Mouse (Mus musculus) liver, postnatal 0 days (tissue): ENCODE data around the gene Gatad1. TPM values are rescaled to one million over a fixed set of nuclear protein-coding genes. Genes with fewer than 3 reads are reported as not detected.
A peak's percentile ranks its signal among the peaks of the same experiment; 100 is the strongest.

Experiments used
- ATAC-seq: fragments of 200-750 bp; cut with Nextera tagmentation; 2 replicates; pipeline ENCODE4 v1.8.0; 2017; ENCODE audit warnings: mild to moderate bottlenecking, moderate library complexity
- DNase-seq: peaks from one replicate; pipeline ENCODE4 v3.0.0-alpha.2; 2016
- H3K27ac ChIP-seq: fragments of 300-500 bp; sonication (generic); 2 replicates; pipeline ENCODE4 v1.5.1; 2014; ENCODE audit warnings: antibody characterized with exemption, moderate library complexity, mild to moderate bottlenecking, low read depth
- H3K27me3 ChIP-seq: fragments of 300-500 bp; sonication (generic); 2 replicates; pipeline ENCODE4 v1.6.1; 2014; ENCODE audit warnings: low read length, control low read depth, mixed read lengths; ENCODE audit not compliant: insufficient read depth
- H3K36me3 ChIP-seq: fragments of 300-500 bp; sonication (generic); replicated peaks from 2 replicates; pipeline ENCODE4 v1.6.1; 2014; ENCODE audit warnings: mild to moderate bottlenecking, control low read depth, low read length, moderate library complexity, mixed read lengths; ENCODE audit not compliant: insufficient read depth
- H3K4me1 ChIP-seq: fragments of 300-500 bp; sonication (generic); 2 replicates; pipeline ENCODE4 v1.6.1; 2014; ENCODE audit warnings: antibody characterized with exemption, mild to moderate bottlenecking, control low read depth; ENCODE audit not compliant: insufficient read depth
- H3K4me2 ChIP-seq: fragments of 300-500 bp; sonication (generic); 2 replicates; pipeline ENCODE4 v1.6.1; 2014; ENCODE audit warnings: low read depth, mild to moderate bottlenecking, low read length, moderate library complexity, mixed read lengths
- H3K4me3 ChIP-seq: fragments of 300-500 bp; sonication (generic); 2 replicates; pipeline ENCODE4 v1.5.1; 2014; ENCODE audit warnings: low read depth, low read length
- H3K9ac ChIP-seq: fragments of 300-500 bp; sonication (generic); replicated peaks from 2 replicates; pipeline ENCODE4 v1.6.1; 2014; ENCODE audit warnings: mild to moderate bottlenecking, moderate library complexity
- H3K9me3 ChIP-seq: fragments of 300-500 bp; sonication (generic); 2 replicates; pipeline ENCODE4 v1.6.1; 2016; ENCODE audit warnings: mild to moderate bottlenecking, control low read depth, low read length, mixed read lengths
- CTCF ChIP-seq: sonication (generic); IDR thresholded peaks from 2 replicates; pipeline ENCODE4 v1.5.1; 2016; ENCODE audit warnings: antibody characterized with exemption, low read depth
- EP300 ChIP-seq: IDR thresholded peaks from 2 replicates; pipeline ENCODE4 v1.6.1; 2016; ENCODE audit warnings: antibody characterized with exemption, low read depth, mild to moderate bottlenecking
- WGBS: fragments of 180-500 bp; shearing (Covaris S2); extraction: QIAGEN DNeasy Blood & Tissue Kit; methylation state at CpG from one replicate; pipeline ENCODE4 v1.1.7; 2014; ENCODE audit not compliant: insufficient replicate concordance; 5-methylcytosine and 5-hydroxymethylcytosine counted together
- microRNA-seq: library from miRNA; unstranded; fragments of <30 nt; microRNA quantifications from one replicate; pipeline ENCODE4, GENCODE M21; 2016
- polyA plus RNA-seq: library from polyadenylated mRNA; unstranded; fragments of >200 nt; fragmentation: Nextera tagmentation; extraction: Ambion mirVana; gene quantifications from 2 replicates; pipeline ENCODE4 v1.2.1, GENCODE M21; 2015

Gene Gatad1
- polyA plus RNA-seq, 1 experiment from 2014 or later: 26.9 TPM

- H3K4me3 ChIP-seq: no peak overlapping the region
- H3K27me3 ChIP-seq: no peaks in the 10 kb centered on the region
- H3K9ac ChIP-seq: no peak overlapping the region
- H3K9me3 ChIP-seq: no peaks in the 10 kb centered on the region
- ATAC-seq: no peak
- no peak for DNase-seq
- H3K27ac ChIP-seq: peak overlapping the region; percentile 56
- peaks cover 11% of the 10 kb centered on the region for H3K36me3 ChIP-seq
- H3K4me2 ChIP-seq: no peak overlapping the region
- H3K4me1 ChIP-seq: peaks cover 4% of the 10 kb centered on the region; the same call in 1 of the 2 replicates
- WGBS: 78% methylated on average over 3 of the region's 3 CpGs
- TF ChIP-seq EP300 (no peak), CTCF (no peak)
These were observed 56.2 kb downstream of the Gatad1 start for GRCm38 (mm10) chr5:3600790-3601189.

- no peak overlapping the region for H3K4me3 ChIP-seq
- peaks cover 6% of the 10 kb centered on the region for H3K36me3 ChIP-seq
- no peak overlapping the region for H3K9ac ChIP-seq
- no peak overlapping the region for H3K4me2 ChIP-seq
- ATAC-seq (no peak), DNase-seq (no peak)
- TF ChIP-seq CTCF (no peak), EP300 (no peak)
- 68% methylated on average over 1 of the region's 1 CpGs for WGBS
- no peaks in the 10 kb centered on the region for H3K27me3 ChIP-seq
- H3K27ac ChIP-seq: peak overlapping the region; percentile 56
- H3K4me1 ChIP-seq: peaks cover 6% of the 10 kb centered on the region
- H3K9me3 ChIP-seq: no peaks in the 10 kb centered on the region
These were observed 56.7 kb downstream of the Gatad1 start for GRCm38 (mm10) chr5:3600298-3600697.

- no peaks in the 10 kb centered on the region for H3K9me3 ChIP-seq
- H3K27me3 ChIP-seq: no peaks in the 10 kb centered on the region
- no peak for ATAC-seq
- no peak overlapping the region for H3K4me2 ChIP-seq
- 0 out of 2 replicates have a peak overlapping the region, but pooled peaks have one; percentile 19 for H3K27ac ChIP-seq
- DNase-seq: no peak
- H3K4me1 ChIP-seq: peaks cover 13% of the 10 kb centered on the region
- no peaks in the 10 kb centered on the region; the same call in 1 of the 2 replicates for H3K36me3 ChIP-seq
- 81% methylated on average over 5 of the region's 5 CpGs for WGBS
- no peak overlapping the region for H3K4me3 ChIP-seq
- no peak overlapping the region for H3K9ac ChIP-seq
- TF ChIP-seq CTCF: no peak
- no peak for TF ChIP-seq EP300
These were observed 58.2 kb downstream of the Gatad1 start for GRCm38 (mm10) chr5:3598766-3599165.

- no peaks in the 10 kb centered on the region for H3K27me3 ChIP-seq
- H3K4me2 ChIP-seq: peak overlapping the region; percentile 90
- DNase-seq (no peak), ATAC-seq (no peak)
- no peak overlapping the region for H3K9ac ChIP-seq
- H3K4me3 ChIP-seq: peak overlapping the region; percentile 88
- no peak for TF ChIP-seq CTCF
- TF ChIP-seq EP300: no peak
- no peaks in the 10 kb centered on the region for H3K9me3 ChIP-seq
- H3K4me1 ChIP-seq: peaks cover 13% of the 10 kb centered on the region
- no peak overlapping the region for H3K27ac ChIP-seq
- H3K36me3 ChIP-seq: peaks cover 2% of the 10 kb centered on the region; the same call in 1 of the 2 replicates
These were observed 59.8 kb downstream of the Gatad1 start for GRCm38 (mm10) chr5:3597171-3597570.

GRCm38 (mm10) chr5:3596399-3596766 lies 60.6 kb downstream of the Gatad1 start, which contains the start of gene Rbm48:
Rbm48 (minus strand) TSS chr5:3596585.
- H3K4me2 ChIP-seq: peak within 1 kb of the TSS; percentile 90
- ATAC-seq: peak; percentile 81
- under 1% methylated on average over 31 of the region's 31 CpGs for WGBS
- TF ChIP-seq EP300: no peak
- peak; percentile 81 for TF ChIP-seq CTCF
- peak; percentile 84 for DNase-seq
- H3K27me3 ChIP-seq: no peaks in the 10 kb centered on the region
- H3K9ac ChIP-seq: peak within 1 kb of the TSS; percentile 78
- no peaks in the 10 kb centered on the region for H3K9me3 ChIP-seq
- peaks cover 13% of the 10 kb centered on the region for H3K4me1 ChIP-seq
- peak within 1 kb of the TSS; percentile 84 for H3K27ac ChIP-seq
- H3K36me3 ChIP-seq: peaks cover 5% of the 10 kb centered on the region; the same call in 1 of the 2 replicates
- peak within 1 kb of the TSS; percentile 88 for H3K4me3 ChIP-seq

GRCm38 (mm10) chr5:3595693-3596398 lies 61.1 kb downstream of the Gatad1 start, which contains the start of gene Pex1:
Pex1 (plus strand) TSS chr5:3596066.
- peaks cover 13% of the 10 kb centered on the region for H3K4me1 ChIP-seq
- TF ChIP-seq EP300 (no peak), CTCF (peak; percentile 66)
- under 1% methylated on average over 46 of the region's 50 CpGs for WGBS

More at GRCm38 (mm10) chr5:3595693-3596398, 61.1 kb downstream of the Gatad1 start, which contains the start of gene Pex1:
- DNase-seq: peak; percentile 95
- H3K4me3 ChIP-seq: peak within 1 kb of the TSS; percentile 88
- no peaks in the 10 kb centered on the region for H3K9me3 ChIP-seq
- peak within 1 kb of the TSS; percentile 84 for H3K27ac ChIP-seq
- no peaks in the 10 kb centered on the region for H3K27me3 ChIP-seq
- peaks cover 5% of the 10 kb centered on the region; the same call in 1 of the 2 replicates for H3K36me3 ChIP-seq
- peak; percentile 98 for ATAC-seq
- H3K9ac ChIP-seq: peak within 1 kb of the TSS; percentile 78
- peak within 1 kb of the TSS; percentile 90 for H3K4me2 ChIP-seq

Small RNA genes lying within 50 kb of the gene (microRNA-seq; reads per million reads assigned to microRNA genes)
- gene Gm22926: not detected
- gene Gm26238: not detected

Other genes with a start within 250 kb of the Gatad1 start
- gene Fam133b, start 113.4 kb downstream of the Gatad1 start, polyA plus RNA-seq: 10.6 and 11.1 TPM in 2 replicates
- 0.32 and 0.65 TPM in 2 replicates for gene 1700109H08Rik, start 85.6 kb downstream of the Gatad1 start, polyA plus RNA-seq
- gene Pex1, start 61.1 kb downstream of the Gatad1 start, polyA plus RNA-seq: 8.1 and 11.3 TPM in 2 replicates
- gene Rbm48, start 60.6 kb downstream of the Gatad1 start, polyA plus RNA-seq: 4.1 and 4.6 TPM in 2 replicates
- not detected in 2 replicates for gene Tmbim7, start 6.0 kb downstream of the Gatad1 start, polyA plus RNA-seq
- 2.6 and 2.9 TPM in 2 replicates for gene Ankib1, start 145.7 kb upstream of the Gatad1 start, polyA plus RNA-seq
- 10.5 and 12.7 TPM in 2 replicates for gene Krit1, start 146.0 kb upstream of the Gatad1 start, polyA plus RNA-seq
- not detected in 2 replicates for gene Lrrd1, start 188.0 kb upstream of the Gatad1 start, polyA plus RNA-seq
- gene Mterf1a, start 236.7 kb upstream of the Gatad1 start, polyA plus RNA-seq: 3.2 and 3.3 TPM in 2 replicates